ENCODE assay signal across 30 mouse cellular contexts in the genomic region with DNA sequence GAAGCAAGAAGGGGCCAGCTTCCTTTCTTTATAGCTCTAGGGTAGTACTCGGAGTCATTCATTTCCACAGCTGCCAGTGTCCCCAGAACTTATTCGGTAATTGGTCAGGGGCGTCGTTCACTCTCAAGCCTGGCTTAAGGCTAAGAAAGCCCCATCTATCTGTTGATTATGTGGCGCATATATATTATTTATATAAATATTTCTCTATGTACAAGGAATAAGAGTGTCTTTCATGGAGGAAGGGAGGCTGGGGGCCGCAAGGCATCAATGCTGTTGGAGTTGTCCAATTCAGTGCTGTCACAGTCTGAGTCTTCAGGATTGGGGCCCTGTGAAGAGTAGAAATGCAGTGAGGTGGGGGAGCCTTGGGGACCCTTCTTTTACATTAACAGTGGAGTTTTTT. TPM values are rescaled to one million over a fixed set of nuclear protein-coding genes. Genes with fewer than 3 reads are reported as not detected.
DNase-seq lines count a peak whose midpoint lies in the region; ATAC-seq and TF ChIP-seq lines count a peak whose summit lies in the region.
"Had no signal": no experiment of that assay in that cellular context is flagged by ENCODE, and none has a peak within 500 bp of the region (broad histone marks: within the 10 kb centered on the region; RNA-seq: fewer than 3 reads in every experiment).

No protein-coding gene starts in this region.

- no peaks in the 10 kb centered on the region for H3K4me1 ChIP-seq in midbrain, embryonic 12.5 days
- no peaks in the 10 kb centered on the region for H3K4me1 ChIP-seq in midbrain, embryonic 15.5 days
- H3K4me1 ChIP-seq in MEL (ENCODE audit: control insufficient read depth in 1 of 2, insufficient read depth in 2 of 2, low read length in 2 of 2) = peaks cover 8 to 23% of the 10 kb centered on the region in 2 experiments; a peak in 3 of 4 replicates
- H3K4me1 ChIP-seq: embryonic facial prominence, embryonic 13.5 days; embryonic facial prominence, embryonic 15.5 days; forebrain, embryonic 10.5 days; forebrain, embryonic 12.5 days had no signal

- H3K4me2 ChIP-seq in midbrain, embryonic 12.5 days (replicated peaks) = no peak overlapping the region
- no peak overlapping the region for H3K4me2 ChIP-seq in midbrain, embryonic 15.5 days
- H3K4me2 ChIP-seq: embryonic facial prominence, embryonic 13.5 days; embryonic facial prominence, embryonic 15.5 days; forebrain, embryonic 12.5 days had no signal

- ATAC-seq in midbrain, embryonic 12.5 days (ENCODE audit: low FRiP score, low read depth) = no peak
- ATAC-seq in midbrain, embryonic 15.5 days (replicated peaks) = no peak
- ATAC-seq: CD4-positive, CD25-positive, alpha-beta regulatory T cell, adult 4 months; forebrain, embryonic 14.5 days; forebrain, embryonic 16.5 days had no signal

- peak; percentile 14 for DNase-seq in cerebellum, adult 9-10 months
- DNase-seq in cerebellum, postnatal 10 days = no peak
- DNase-seq in layer of hippocampus, adult 2 months (ENCODE audit: low spot score in 2 of 2) = no peak
- no peak for DNase-seq in layer of hippocampus, postnatal 10 days (ENCODE audit: low spot score in 2 of 2)
- no peak for DNase-seq in MEL (ENCODE audit: low read depth, low spot score)
- DNase-seq in yolk sac, embryonic 10.5 days (ENCODE audit: low spot score) = no peak
- DNase-seq: adrenal gland, adult 2 months; adrenal gland, postnatal 10 days; adrenal gland, postnatal 25 days; B cell, adult 2 months; cerebellum, adult 11 months; cerebellum, adult 18-20 months; cerebellum, adult 8-10 months; cerebellum, postnatal 14 days; embryo, embryonic 11 days had no signal

- no peak overlapping the region for H3K9ac ChIP-seq in midbrain, embryonic 12.5 days (replicated peaks)
- H3K9ac ChIP-seq in midbrain, embryonic 15.5 days = no peak overlapping the region
- no peak overlapping the region for H3K9ac ChIP-seq in MEL (ENCODE audit: control insufficient read depth, low read depth, low read length, poor library complexity, severe bottlenecking)
- H3K9ac ChIP-seq: embryonic facial prominence, embryonic 13.5 days; embryonic facial prominence, embryonic 15.5 days; forebrain, embryonic 12.5 days had no signal

- no peak overlapping the region for H3K4me3 ChIP-seq in layer of hippocampus, adult 2 months
- H3K4me3 ChIP-seq in midbrain, embryonic 12.5 days = no peak overlapping the region
- H3K4me3 ChIP-seq in midbrain, embryonic 15.5 days = no peak overlapping the region
- H3K4me3 ChIP-seq in MEL (ENCODE audit: control insufficient read depth in 1 of 2, insufficient read depth in 1 of 2, low read depth in 2 of 2, low read length in 2 of 2) = no peak overlapping the region
- H3K4me3 ChIP-seq: embryonic facial prominence, embryonic 13.5 days; embryonic facial prominence, embryonic 15.5 days; erythroblast, embryonic 14.5 days; forebrain, embryonic 10.5 days; forebrain, embryonic 12.5 days had no signal

- no peaks in the 10 kb centered on the region for H3K9me3 ChIP-seq in midbrain, embryonic 12.5 days
- no peaks in the 10 kb centered on the region for H3K9me3 ChIP-seq in midbrain, embryonic 15.5 days
- no peaks in the 10 kb centered on the region for H3K9me3 ChIP-seq in MEL (replicated peaks; ENCODE audit: insufficient read depth, low read length)
- H3K9me3 ChIP-seq: embryonic facial prominence, embryonic 13.5 days; embryonic facial prominence, embryonic 15.5 days; forebrain, embryonic 10.5 days; forebrain, embryonic 12.5 days; G1E had no signal

- TF ChIP-seq RAD21 in MEL (IDR thresholded peaks at IDR 0.05; ENCODE audit: low read depth, low read length) = no peak

- WGBS in midbrain, embryonic 12.5 days = 94% methylated on average over 6 of the region's 6 CpGs
- WGBS in midbrain, embryonic 15.5 days = 94% methylated on average over 6 of the region's 6 CpGs

- H3K27me3 ChIP-seq in midbrain, embryonic 12.5 days = no peaks in the 10 kb centered on the region
- no peaks in the 10 kb centered on the region for H3K27me3 ChIP-seq in midbrain, embryonic 15.5 days (replicated peaks)
- H3K27me3 ChIP-seq in MEL (ENCODE audit: control insufficient read depth in 1 of 2, insufficient read depth in 2 of 2, low read length in 2 of 2) = no peaks in the 10 kb centered on the region
- H3K27me3 ChIP-seq: CH12.LX; embryonic facial prominence, embryonic 13.5 days; embryonic facial prominence, embryonic 15.5 days; forebrain, embryonic 12.5 days had no signal

- peaks cover 93% of the 10 kb centered on the region for H3K36me3 ChIP-seq in midbrain, embryonic 12.5 days
- H3K36me3 ChIP-seq in midbrain, embryonic 15.5 days (replicated peaks) = peaks cover 85% of the 10 kb centered on the region
- peaks cover 41 to 57% of the 10 kb centered on the region in 2 experiments for H3K36me3 ChIP-seq in MEL (ENCODE audit: control insufficient read depth in 1 of 2, insufficient read depth in 2 of 2, low read length in 2 of 2)

- TF ChIP-seq EP300 in MEL (IDR thresholded peaks at IDR 0.05; ENCODE audit: low read depth in 1 of 2, low read length in 2 of 2) = no peak

- H3K27ac ChIP-seq in layer of hippocampus, adult 2 months = peak overlapping the region; percentile 76
- 0 out of 2 replicates have a peak overlapping the region, but pooled peaks have one; percentile 30 for H3K27ac ChIP-seq in midbrain, embryonic 12.5 days (replicated peaks)
- no peak overlapping the region for H3K27ac ChIP-seq in midbrain, embryonic 15.5 days
- peak overlapping the region; percentile 45 for H3K27ac ChIP-seq in MEL (ENCODE audit: control insufficient read depth, low read depth, low read length)
- H3K27ac ChIP-seq: embryonic facial prominence, embryonic 13.5 days; embryonic facial prominence, embryonic 15.5 days; forebrain, embryonic 10.5 days; forebrain, embryonic 12.5 days had no signal

- no peak for TF ChIP-seq POLR2A in MEL (IDR thresholded peaks at IDR 0.05; ENCODE audit: control insufficient read depth in 1 of 2, insufficient read depth in 1 of 2, low read depth in 1 of 2, low read length in 2 of 2, poor library complexity in 1 of 2)

- H3K79me2 ChIP-seq in MEL (ENCODE audit: control insufficient read depth, insufficient read depth, low read length, poor library complexity) = peaks cover 5% of the 10 kb centered on the region; the same call in 1 of the 2 replicates

- no peak for TF ChIP-seq CTCF in layer of hippocampus, adult 2 months (conservative IDR thresholded peaks at IDR 0.05)
- no peak for TF ChIP-seq CTCF in MEL (IDR thresholded peaks at IDR 0.05 in 2 of 3, conservative IDR thresholded peaks at IDR 0.05 in 1 of 3; ENCODE audit: control insufficient read depth in 1 of 3, insufficient read depth in 1 of 3, low read depth in 2 of 3, low read length in 3 of 3, poor library complexity in 1 of 3, severe bottlenecking in 1 of 3)

TF ChIP-seq in MEL, 35 proteins besides CTCF, POLR2A, EP300 and RAD21 (continues in another document):
- no peak for TF ChIP-seq TAL1 (IDR thresholded peaks at IDR 0.05; ENCODE audit: low read length)
- no peak for TF ChIP-seq USF2 (IDR thresholded peaks at IDR 0.05; ENCODE audit: borderline replicate concordance in 1 of 2, insufficient read depth in 1 of 2, low read depth in 1 of 2, low read length in 2 of 2)
- TF ChIP-seq E2F4 (IDR thresholded peaks at IDR 0.05; ENCODE audit: borderline replicate concordance, low read depth, low read length) = no peak
- TF ChIP-seq TBP (IDR thresholded peaks at IDR 0.05; ENCODE audit: low read depth, low read length) = no peak
- no peak for TF ChIP-seq ELF1 (IDR thresholded peaks at IDR 0.05; ENCODE audit: low read depth, low read length)

RNA-seq across cellular contexts. Expression of a gene that starts 3.7 kb away (rescaled TPM):
- total RNA-seq in layer of hippocampus, adult 2 months (2021) = not detected
- total RNA-seq in layer of hippocampus, postnatal 10 days (2021) = not detected
- 4.6 and 9.6 TPM in 2 replicates for polyA plus RNA-seq in midbrain, embryonic 12.5 days (2016; fragmentation: Nextera tagmentation; extraction: Ambion mirVana)
- 13.8 and 16.1 TPM in 2 replicates for polyA plus RNA-seq in midbrain, embryonic 15.5 days (2015; fragmentation: Nextera tagmentation; extraction: Ambion mirVana)
- not detected in 2 replicates for total RNA-seq in MEL (2012; rRNA removed)
- not detected for polyA plus RNA-seq in MEL (2012; ENCODE audit: insufficient read depth in 1 of 2, insufficient read length in 2 of 2, low read depth in 1 of 2, low replicate concordance in 2 of 2, missing spikeins in 1 of 2)
- total RNA-seq: adrenal gland, adult 2 months; adrenal gland, postnatal 25 days; CH12.LX; common myeloid progenitor, adult 5-6 weeks; G1E had no signal
- polyA plus RNA-seq: adrenal gland, adult 2 months; brain, embryonic 14.5 days; CD4-positive, CD25-positive, alpha-beta regulatory T cell, adult 4 months; embryonic facial prominence, embryonic 11.5 days; erythroblast, embryonic 14.5 days; forebrain, embryonic 10.5 days; forebrain, embryonic 14.5 days; G1E had no signal

RNA-seq across cellular contexts. Expression of a gene that starts 17.0 kb away (rescaled TPM):
- 10 to 100 TPM; 95.0 to 99.9 TPM for total RNA-seq in layer of hippocampus, adult 2 months (2021)
- total RNA-seq in layer of hippocampus, postnatal 10 days (2021) = 10 to 100 TPM; 83.2 to 88.9 TPM
- 46.1 and 50.6 TPM in 2 replicates for polyA plus RNA-seq in midbrain, embryonic 12.5 days (2016; fragmentation: Nextera tagmentation; extraction: Ambion mirVana)
- polyA plus RNA-seq in midbrain, embryonic 15.5 days (2015; fragmentation: Nextera tagmentation; extraction: Ambion mirVana) = 62.2 and 63.6 TPM in 2 replicates
- 1.7 and 2.0 TPM in 2 replicates for total RNA-seq in MEL (2012; rRNA removed)
- 1 to 10 TPM in 1 of 2 experiments, not detected in 1; 2.8 TPM for polyA plus RNA-seq in MEL (2012; ENCODE audit: insufficient read depth in 1 of 2, insufficient read length in 2 of 2, low read depth in 1 of 2, low replicate concordance in 2 of 2, missing spikeins in 1 of 2)

RNA-seq across cellular contexts. Expression of a gene that starts 18.1 kb away (rescaled TPM):
- 10 to 100 TPM; 36.2 to 37.7 TPM for total RNA-seq in layer of hippocampus, adult 2 months (2021)
- 10 to 100 TPM; 45.7 to 46.8 TPM for total RNA-seq in layer of hippocampus, postnatal 10 days (2021)
- polyA plus RNA-seq in midbrain, embryonic 12.5 days (2016; fragmentation: Nextera tagmentation; extraction: Ambion mirVana) = 106 and 107 TPM in 2 replicates
- 104 and 108 TPM in 2 replicates for polyA plus RNA-seq in midbrain, embryonic 15.5 days (2015; fragmentation: Nextera tagmentation; extraction: Ambion mirVana)
- 135 and 155 TPM in 2 replicates for total RNA-seq in MEL (2012; rRNA removed)
- 100 to 1,000 TPM in 1 of 2 experiments, not detected in 1; 182 TPM for polyA plus RNA-seq in MEL (2012; ENCODE audit: insufficient read depth in 1 of 2, insufficient read length in 2 of 2, low read depth in 1 of 2, low replicate concordance in 2 of 2, missing spikeins in 1 of 2)

RNA-seq across cellular contexts. Expression of a gene that starts 24.9 kb away (rescaled TPM):
- 1 to 10 TPM; 5.5 TPM for total RNA-seq in layer of hippocampus, adult 2 months (2021)
- total RNA-seq in layer of hippocampus, postnatal 10 days (2021) = 1 to 10 TPM; 2.6 to 6.3 TPM
- 2.5 and 3.1 TPM in 2 replicates for polyA plus RNA-seq in midbrain, embryonic 12.5 days (2016; fragmentation: Nextera tagmentation; extraction: Ambion mirVana)
- polyA plus RNA-seq in midbrain, embryonic 15.5 days (2015; fragmentation: Nextera tagmentation; extraction: Ambion mirVana) = 1.8 and 2.4 TPM in 2 replicates
- total RNA-seq in MEL (2012; rRNA removed) = 0.85 and 1.8 TPM in 2 replicates
- polyA plus RNA-seq in MEL (2012; ENCODE audit: insufficient read depth in 1 of 2, insufficient read length in 2 of 2, low read depth in 1 of 2, low replicate concordance in 2 of 2, missing spikeins in 1 of 2) = 1 to 10 TPM in 1 of 2 experiments, not detected in 1; 5.5 TPM

RNA-seq across cellular contexts. Expression of a gene that starts 29.5 kb away (rescaled TPM):
- total RNA-seq in layer of hippocampus, adult 2 months (2021) = 100 to 1,000 TPM; 496 to 505 TPM
- 100 to 1,000 TPM; 418 to 481 TPM for total RNA-seq in layer of hippocampus, postnatal 10 days (2021)
- polyA plus RNA-seq in midbrain, embryonic 12.5 days (2016; fragmentation: Nextera tagmentation; extraction: Ambion mirVana) = 168 and 186 TPM in 2 replicates
- 123 and 126 TPM in 2 replicates for polyA plus RNA-seq in midbrain, embryonic 15.5 days (2015; fragmentation: Nextera tagmentation; extraction: Ambion mirVana)
- 359 and 427 TPM in 2 replicates for total RNA-seq in MEL (2012; rRNA removed)
- polyA plus RNA-seq in MEL (2012; ENCODE audit: insufficient read depth in 1 of 2, insufficient read length in 2 of 2, low read depth in 1 of 2, low replicate concordance in 2 of 2, missing spikeins in 1 of 2) = 1,000 to 10,000 TPM in 1 of 2 experiments, 100 to 1,000 TPM in 1; 977 to 2,091 TPM

Comparison
In these comparisons a context has a peak if more than half of its experiments do, and no peak if none do; other contexts are left out.
1. RNA of a gene that starts 17.0 kb away (total RNA-seq): 95.0 to 99.9 TPM in layer of hippocampus, adult 2 months and 83.2 to 88.9 TPM in layer of hippocampus, postnatal 10 days; 1.7 to 2.0 TPM in MEL; every median in the first group is over 10 times any median in the second.